Mouse (Mus musculus) forebrain, embryonic 11.5 days (tissue): ENCODE measurements around the gene Hace1. TPM values are rescaled to one million over a fixed set of nuclear protein-coding genes. Genes with fewer than 3 reads are reported as not detected.

Source experiments
- ATAC-seq: fragments of 200-750 bp; cut with Nextera tagmentation; replicated peaks from 2 replicates; pipeline ENCODE4 v1.8.0; 2017; ENCODE audit warnings: moderate TSS enrichment; ENCODE audit not compliant: low FRiP score
- DNase-seq: peaks from one replicate; pipeline ENCODE4 v3.0.0-alpha.2; 2017; ENCODE audit warnings: low spot score
- H3K27ac ChIP-seq: fragments of 300-500 bp; sonication (generic); 2 replicates; pipeline ENCODE4 v1.5.1; 2014; ENCODE audit warnings: low read depth, low read length
- H3K27me3 ChIP-seq: fragments of 300-500 bp; sonication (generic); 2 replicates; pipeline ENCODE4 v1.6.1; 2014; ENCODE audit warnings: mild to moderate bottlenecking, low read length, mixed read lengths; ENCODE audit not compliant: control insufficient read depth, insufficient read depth
- H3K36me3 ChIP-seq: fragments of 300-500 bp; sonication (generic); 2 replicates; pipeline ENCODE4 v1.6.1; 2014; ENCODE audit warnings: mild to moderate bottlenecking, low read length, moderate library complexity, mixed read lengths; ENCODE audit not compliant: control insufficient read depth, insufficient read depth
- H3K4me1 ChIP-seq: fragments of 300-500 bp; sonication (generic); replicated peaks from 2 replicates; pipeline ENCODE4 v1.6.1; 2014; ENCODE audit warnings: low read length, mixed read lengths; ENCODE audit not compliant: control insufficient read depth, insufficient read depth
- H3K4me2 ChIP-seq: fragments of 300-500 bp; sonication (generic); 2 replicates; pipeline ENCODE4 v1.6.1; 2014; ENCODE audit warnings: low read depth, mild to moderate bottlenecking, low read length, moderate library complexity, mixed read lengths; ENCODE audit not compliant: severe bottlenecking
- H3K4me3 ChIP-seq: fragments of 300-500 bp; sonication (generic); 2 replicates; pipeline ENCODE4 v1.5.1; 2014; ENCODE audit warnings: low read depth, low read length
- H3K9ac ChIP-seq: fragments of 300-500 bp; sonication (generic); 2 replicates; pipeline ENCODE4 v1.6.1; 2014; ENCODE audit warnings: low read length
- H3K9me3 ChIP-seq: fragments of 300-500 bp; sonication (generic); 2 replicates; pipeline ENCODE4 v1.6.1; 2016; ENCODE audit warnings: low read length, mixed read lengths; ENCODE audit not compliant: control insufficient read depth
- WGBS: fragments of 180-500 bp; shearing (Covaris S2); extraction: QIAGEN DNeasy Blood & Tissue Kit; methylation state at CpG from one replicate; pipeline ENCODE4 v1.1.7; 2014; 5-methylcytosine and 5-hydroxymethylcytosine counted together
- microRNA-seq: library from miRNA; unstranded; fragments of <30 nt; microRNA quantifications from one replicate; pipeline ENCODE4, GENCODE M21; 2016; ENCODE audit not compliant: insufficient number of aligned reads
- polyA plus RNA-seq: library from polyadenylated mRNA; unstranded; fragments of >200 nt; fragmentation: Nextera tagmentation; extraction: Ambion mirVana; gene quantifications from 2 replicates; pipeline ENCODE4 v1.2.1, GENCODE M21; 2014

The Hace1 gene
- polyA plus RNA-seq, 1 experiment from 2014 or later: 27.6 TPM

- Histone ChIP-seq H3K4me2 (no peak overlapping the region), H3K9ac (no peak overlapping the region), H3K36me3 (no peaks in the 10 kb centered on the region), H3K27me3 (no peaks in the 10 kb centered on the region), H3K4me3 (no peak overlapping the region), H3K27ac (no peak overlapping the region), H3K4me1 (no peaks in the 10 kb centered on the region), H3K9me3 (no peaks in the 10 kb centered on the region)
- WGBS: 60% methylated on average over 4 of the region's 4 CpGs
- ATAC-seq (no peak), DNase-seq (no peak)
Measured at GRCm38 (mm10) chr10:45711348-45711747, 133.7 kb downstream of the Hace1 start.

Small RNA genes within 50 kb of the gene (microRNA-seq; reads per million reads assigned to microRNA genes)
- gene Gm27731: not detected

Other genes with a start within 250 kb of the Hace1 start
- gene Bves, start 242.1 kb upstream of the Hace1 start, polyA plus RNA-seq: 1.5 and 2.4 TPM in 2 replicates
- gene Lin28b, start 91.4 kb upstream of the Hace1 start, polyA plus RNA-seq: 23.3 and 27.6 TPM in 2 replicates